Mouse (Mus musculus) frontal cortex, postnatal 10 days (tissue): ENCODE results near the gene Gm9780.
"Not testable (repeated sequence)": the region's sequence is repeated elsewhere in the genome, so short reads cannot be mapped to it uniquely, and the experiment has no call there.

Source experiments
- DNase-seq, 2 experiments: peaks; one replicate each; pipeline ENCODE4 v3.0.0; 2022; ENCODE audit warnings: low spot score in 2 of 2, mixed read lengths in 1 of 2

The Gm9780 gene

DNA sequence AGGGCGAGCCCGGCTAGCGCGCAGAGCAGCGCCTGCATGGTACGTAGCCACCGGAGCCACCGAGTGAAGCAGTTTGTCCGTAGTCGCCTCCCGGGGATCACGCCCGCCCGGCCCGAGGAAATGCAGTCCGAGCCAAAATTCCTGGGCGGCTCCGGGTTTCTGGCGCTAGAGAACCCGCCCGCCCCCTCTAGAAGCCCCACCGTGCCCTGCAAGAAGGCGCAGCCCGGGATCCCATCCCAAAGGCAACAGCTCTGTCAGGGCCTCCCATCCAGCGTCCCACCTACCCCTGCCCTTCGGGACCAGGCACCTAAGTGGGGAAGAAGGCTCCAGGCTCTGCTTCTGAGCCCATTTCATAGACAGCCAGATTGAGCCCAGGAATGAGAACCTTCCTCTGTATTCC lies at the start of gene Gm9780:
TSS of gene Gm9780 (minus strand) at position 101 of the 400 bp plus-strand sequence.
- DNase-seq = not testable (repeated sequence)

DNA sequence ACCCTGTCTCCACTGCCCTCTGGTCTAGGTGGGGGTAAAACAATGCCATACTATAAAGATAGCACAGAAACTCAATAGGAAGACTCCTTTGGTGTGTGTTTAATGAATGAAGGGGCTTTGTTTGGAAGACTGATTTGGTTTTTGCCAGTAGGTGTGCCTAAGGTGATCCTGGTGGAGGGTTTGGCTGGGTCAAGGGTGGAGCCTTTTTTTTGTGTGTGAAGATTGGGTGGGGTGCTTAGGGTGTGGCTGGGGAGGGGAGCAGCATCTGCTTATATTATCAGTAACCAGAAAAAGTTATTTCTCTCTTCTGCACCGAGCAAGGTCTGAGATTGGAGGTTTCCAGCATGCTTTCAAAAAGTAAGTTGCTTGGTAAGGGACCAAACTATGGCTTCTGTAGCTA lies 39.5 kb upstream of the Gm9780 start, which contains the start of gene Cphx3:
TSS of gene Cphx3 (plus strand) at position 301 of the 400 bp plus-strand sequence.
- not testable (repeated sequence) for DNase-seq

DNA sequence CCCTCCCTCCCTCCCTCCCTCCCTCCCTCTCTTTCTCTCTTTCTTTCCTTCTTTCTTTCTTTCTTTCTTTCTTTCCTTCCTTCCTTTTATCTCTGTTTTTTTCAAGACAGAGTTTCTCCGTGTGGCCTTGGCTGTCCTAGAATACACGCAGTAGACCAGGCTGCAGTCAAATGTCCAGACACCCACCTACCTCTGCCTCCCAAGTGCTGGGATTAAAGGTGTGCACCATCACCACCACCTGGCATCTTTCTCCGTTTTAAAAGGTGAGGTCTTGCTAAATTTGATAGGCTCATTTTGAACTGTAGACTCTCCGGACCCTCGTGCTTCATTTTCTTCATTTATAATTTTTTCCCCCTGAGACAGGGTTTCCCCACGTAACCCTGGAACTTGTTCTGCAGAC lies 38.7 kb upstream of the Gm9780 start, which contains the start of gene Cphx2:
TSS of gene Cphx2 (plus strand) at position 301 of the 400 bp plus-strand sequence.
- DNase-seq = not testable (repeated sequence)

DNA sequence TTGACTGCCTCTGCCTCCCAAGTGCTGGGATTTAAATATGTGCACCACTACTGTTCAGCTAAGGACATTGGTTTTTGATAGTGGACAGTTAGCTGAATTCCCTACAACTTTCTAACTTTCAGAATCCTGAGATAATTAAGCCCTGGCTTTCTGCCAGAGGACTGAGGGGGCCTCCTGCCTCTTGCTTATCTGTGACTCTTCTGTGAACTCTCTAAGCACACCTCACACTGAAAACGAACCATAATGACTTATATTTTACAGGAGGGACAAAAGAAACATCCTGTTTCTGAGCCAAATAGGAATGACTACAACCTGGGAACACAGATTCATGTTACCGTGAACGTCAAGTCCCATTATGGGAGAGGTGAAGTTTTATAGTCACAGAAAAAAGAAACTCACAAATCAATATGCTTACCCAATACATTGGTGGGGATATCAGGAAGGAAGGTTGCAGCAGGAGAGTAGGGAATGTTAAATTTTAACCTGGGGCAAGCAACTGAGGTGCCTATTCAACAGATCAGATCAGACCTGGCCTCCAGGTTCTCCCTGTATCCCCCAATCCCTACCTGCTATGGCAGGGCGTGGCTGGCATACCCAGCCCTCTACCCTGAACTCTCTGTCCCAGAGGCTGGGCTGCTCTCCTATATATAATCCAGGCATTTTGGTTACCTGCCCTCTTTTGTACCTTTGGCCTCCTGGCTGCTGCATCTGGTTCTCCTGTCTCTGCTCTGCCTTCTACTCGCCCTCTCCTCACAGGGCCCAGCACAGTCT lies 34.3 kb upstream of the Gm9780 start:
- DNase-seq = not testable (repeated sequence)

DNA sequence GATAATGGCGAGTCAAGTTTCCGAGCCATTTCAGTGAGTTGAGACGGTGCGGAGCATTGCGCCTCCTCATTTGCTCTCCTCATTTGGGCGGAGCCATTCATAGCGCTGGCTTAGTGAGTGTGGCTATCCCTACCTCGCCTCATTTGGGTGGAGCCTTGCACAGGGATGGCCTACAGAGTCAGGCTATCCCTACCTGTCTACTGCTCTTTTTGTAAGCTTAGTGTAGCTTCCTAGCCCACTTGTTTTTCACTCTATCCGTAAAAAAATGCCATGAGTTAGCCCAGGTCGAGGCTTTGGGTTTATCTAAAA lies 24.8 kb upstream of the Gm9780 start, which contains the start of gene Tmem254c:
TSS of gene Tmem254c (minus strand) at position 31 of the 309 bp plus-strand sequence.
- DNase-seq = not testable (repeated sequence)

DNA sequence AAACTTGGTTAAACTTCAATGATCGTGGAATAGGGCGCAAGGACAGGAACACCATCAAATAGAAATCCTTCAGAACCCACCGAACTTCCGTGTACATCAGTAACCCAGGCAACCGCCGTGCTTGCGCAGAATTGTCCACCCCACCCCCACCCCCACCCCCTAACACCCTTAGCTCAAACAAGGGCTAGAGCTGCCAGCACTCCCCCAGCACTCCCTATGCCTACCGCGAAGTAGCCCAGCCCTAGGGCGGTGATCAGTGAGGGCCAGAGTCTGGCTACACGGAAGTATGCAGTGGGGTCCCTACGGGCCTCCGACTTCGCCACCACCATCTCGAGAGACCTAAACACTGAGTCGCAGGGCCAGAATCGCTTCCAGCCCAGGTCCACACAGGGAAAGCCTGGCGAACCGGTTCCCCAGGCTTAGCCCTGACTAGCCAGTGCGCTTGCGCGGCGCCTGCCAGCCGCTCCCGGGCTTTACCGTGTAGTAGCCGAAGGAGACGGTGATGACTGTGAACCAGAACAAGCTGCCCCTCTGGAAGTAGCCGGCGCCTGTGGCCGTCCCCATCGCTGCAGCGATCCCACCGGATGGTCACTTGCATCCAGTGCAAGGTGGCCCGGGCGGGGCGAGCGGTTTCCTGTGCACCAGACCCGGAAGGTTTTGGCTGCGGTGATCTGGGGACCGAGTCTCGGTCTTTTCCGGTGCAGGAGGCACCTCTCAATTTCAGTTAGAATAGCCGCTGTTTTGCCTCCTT lies 24.2 kb upstream of the Gm9780 start:
- DNase-seq = not testable (repeated sequence)

DNA sequence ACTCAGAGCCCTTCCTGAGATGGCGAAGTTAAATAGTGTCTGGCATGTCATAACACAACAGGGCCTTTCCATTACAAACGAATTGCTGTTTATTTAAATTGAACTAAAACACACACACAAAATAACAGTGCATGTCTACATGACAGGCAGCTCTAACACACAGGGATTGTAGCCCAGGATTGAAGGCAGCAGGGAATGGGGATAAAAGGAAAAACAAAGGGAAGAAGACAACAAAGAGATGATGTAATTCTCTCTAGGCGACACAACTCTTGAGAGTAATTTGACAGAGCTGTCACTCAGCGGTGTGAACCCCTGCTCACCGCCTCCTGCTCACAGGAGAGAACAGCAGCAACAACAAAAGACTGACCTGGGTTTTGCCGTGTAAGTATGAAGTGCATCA lies 16.9 kb upstream of the Gm9780 start:
- not testable (repeated sequence) for DNase-seq

DNA sequence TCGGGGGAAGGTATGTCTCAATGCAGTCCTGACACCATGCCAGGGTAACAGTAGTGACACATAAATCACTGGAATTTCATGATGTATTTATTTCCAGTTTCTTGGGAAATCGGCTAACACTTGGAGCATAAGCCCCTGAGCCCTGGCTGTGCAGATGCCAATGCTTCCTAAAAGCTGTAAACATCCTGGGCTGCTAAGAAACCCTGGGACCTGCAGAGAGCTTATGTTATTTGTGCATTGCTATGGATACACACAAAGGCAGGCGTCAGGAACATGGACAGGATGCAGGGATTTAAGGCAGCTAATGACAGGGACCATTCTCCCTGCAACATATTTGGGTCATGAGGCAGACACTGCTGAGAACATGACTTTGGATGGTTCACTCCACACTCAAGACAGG lies 15.7 kb upstream of the Gm9780 start:
- DNase-seq = not testable (repeated sequence)

DNA sequence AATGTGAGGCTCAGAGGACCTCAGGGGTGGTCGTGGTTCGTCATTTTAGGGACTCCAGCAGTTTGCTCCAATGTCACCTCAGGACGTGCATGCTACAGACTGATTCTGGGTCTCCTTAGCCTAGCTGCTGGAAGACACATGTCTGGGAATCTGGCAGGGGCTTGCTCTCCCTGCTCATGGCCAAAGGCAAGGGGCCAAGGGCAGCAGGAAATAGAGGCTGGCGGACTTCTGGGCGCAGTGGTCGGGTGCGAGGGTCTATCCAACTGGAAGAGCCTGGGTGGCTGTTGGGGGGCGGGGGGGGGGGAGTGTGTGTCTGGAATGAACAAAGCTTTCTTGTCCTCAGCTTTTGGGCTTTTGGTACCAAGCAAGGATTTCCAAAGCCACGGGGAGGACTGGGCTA lies 6.3 kb upstream of the Gm9780 start:
- not testable (repeated sequence) for DNase-seq

DNA sequence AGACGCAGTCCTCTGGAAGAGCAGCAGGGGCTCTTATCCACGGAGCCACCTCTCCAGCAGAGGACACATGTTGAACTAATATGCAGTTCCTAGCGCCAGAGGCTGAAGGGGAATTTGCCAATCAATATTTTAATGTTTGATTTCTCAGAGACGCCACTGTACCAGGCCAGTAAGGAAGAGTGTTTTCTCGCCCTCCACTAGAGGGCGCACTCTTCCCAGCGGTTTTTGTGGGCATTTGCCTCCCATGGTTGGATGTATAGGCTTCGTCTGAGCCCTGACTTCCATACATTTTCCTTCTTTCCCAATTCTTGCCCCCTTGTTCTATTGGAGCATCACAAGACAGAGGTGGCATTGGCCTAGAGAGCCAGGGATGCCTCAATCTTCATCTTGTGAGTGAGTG lies 4.5 kb upstream of the Gm9780 start:
- DNase-seq = not testable (repeated sequence)

DNA sequence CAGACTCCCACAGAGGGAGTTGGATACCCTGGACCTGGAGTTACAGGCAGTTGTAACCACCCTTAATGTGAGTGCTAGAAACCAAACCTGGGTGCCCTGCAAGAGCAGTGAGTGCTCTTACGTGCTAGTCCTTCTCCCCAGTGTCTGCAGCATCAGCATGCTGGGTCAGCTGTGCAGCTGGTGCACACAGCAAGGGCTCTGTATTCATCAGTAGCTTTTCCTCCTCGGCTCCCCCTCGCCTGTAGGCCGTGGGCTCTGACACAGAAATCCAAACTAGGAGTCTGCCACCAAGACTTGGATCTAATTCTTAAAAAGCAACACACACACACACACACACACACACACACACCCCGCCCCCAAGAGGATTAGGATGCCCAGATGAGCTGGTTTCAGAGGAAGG lies 2.5 kb upstream of the Gm9780 start:
- DNase-seq = not testable (repeated sequence)

DNA sequence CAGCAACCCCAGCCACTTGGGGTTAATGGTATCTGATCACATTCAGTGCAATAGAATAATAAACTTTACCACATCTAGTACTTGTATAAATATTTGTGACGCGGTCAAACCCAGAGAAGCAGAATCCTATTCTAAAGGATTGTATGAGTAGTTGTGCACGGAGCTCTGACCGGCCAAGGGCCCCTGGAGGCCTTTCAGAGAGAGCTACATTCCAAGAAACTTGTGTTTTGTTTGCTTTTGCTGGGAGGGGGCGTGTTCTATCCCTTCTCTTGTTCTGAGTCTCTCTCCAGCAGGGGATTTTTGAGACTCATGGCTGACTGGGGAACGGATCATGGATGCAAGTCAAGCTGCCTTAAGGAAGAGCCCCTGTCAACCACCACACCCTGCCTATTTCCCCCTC lies 7.1 kb downstream of the Gm9780 start:
- DNase-seq = not testable (repeated sequence)

DNA sequence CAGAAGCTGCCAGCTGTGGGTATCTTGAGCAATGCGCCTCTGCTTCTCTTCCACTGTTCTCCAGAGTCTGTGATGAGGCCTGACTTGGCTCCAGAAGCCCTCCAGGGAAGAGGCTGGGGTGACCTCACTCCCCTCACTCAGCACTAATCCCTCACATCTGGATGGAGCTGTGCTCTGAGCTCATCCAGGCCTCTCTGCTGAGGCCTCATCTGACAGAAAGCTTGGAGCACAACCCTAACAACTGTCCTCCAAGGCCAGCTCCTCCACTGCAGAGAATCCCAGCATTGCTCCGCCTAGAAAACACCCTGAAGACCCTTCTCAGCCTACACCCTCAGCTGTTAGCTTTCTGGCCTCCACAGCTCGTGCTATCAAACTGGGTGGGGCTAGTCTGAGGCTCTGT lies 8.1 kb downstream of the Gm9780 start:
- not testable (repeated sequence) for DNase-seq

DNA sequence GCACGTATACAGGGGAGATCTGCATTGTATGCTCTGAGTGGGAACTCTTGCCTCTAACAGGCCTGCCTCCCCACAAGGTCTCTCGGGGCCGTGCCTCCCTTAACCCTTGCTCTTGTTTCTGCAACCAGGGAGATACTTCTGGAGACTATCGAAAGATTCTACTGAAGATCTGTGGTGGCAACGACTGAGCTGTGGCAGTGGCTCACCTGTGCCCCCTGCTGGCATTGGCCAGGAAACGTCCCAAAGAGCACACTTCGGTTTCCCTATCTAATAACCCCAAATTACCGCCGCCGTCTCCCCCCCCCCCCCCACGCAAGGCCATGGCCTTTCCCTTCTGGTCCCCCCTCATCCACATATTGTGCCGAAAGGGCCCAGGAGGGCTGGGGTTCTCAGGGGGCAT lies 16.9 kb downstream of the Gm9780 start:
- DNase-seq = not testable (repeated sequence)

DNA sequence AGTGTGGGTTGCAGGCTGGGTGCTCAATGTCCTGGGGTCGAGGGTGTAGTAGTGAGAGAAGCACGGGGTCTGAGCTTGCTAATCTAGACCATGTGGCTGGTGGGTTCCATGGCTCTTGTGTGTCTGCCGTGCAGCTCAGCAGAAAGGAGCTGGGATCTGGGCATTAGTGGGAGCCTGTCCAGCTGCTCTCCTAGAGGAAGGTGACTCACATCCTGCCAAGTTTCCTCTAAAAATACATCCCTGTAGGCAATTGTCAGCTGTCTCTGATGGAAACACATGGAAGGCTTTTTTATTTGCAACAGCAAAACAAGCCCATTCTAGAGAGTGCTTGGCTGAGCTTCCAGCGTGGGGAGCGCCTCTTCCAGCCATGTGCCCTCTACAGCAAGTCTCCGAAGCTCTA lies 19.7 kb downstream of the Gm9780 start:
- not testable (repeated sequence) for DNase-seq

DNA sequence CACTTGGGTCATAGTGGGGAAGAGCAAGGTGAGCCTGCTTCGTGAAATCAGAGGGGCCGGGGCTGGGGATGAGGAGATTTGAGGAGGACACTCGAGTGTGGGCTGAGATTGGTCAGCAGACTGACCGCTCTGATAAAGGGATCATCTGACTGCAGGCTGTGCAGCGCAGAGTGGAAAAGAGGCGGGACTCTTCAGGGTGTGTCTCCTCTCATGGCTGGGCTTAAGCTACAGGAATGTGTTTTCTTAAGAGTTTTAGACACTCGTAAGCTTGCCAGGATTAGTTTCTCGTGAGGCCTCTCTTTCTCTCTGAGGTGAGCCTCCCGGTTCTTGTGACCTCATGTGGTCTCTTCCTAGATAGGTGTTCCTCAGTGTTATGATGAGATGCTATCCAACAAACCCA lies 21.0 kb downstream of the Gm9780 start:
- not testable (repeated sequence) for DNase-seq

DNA sequence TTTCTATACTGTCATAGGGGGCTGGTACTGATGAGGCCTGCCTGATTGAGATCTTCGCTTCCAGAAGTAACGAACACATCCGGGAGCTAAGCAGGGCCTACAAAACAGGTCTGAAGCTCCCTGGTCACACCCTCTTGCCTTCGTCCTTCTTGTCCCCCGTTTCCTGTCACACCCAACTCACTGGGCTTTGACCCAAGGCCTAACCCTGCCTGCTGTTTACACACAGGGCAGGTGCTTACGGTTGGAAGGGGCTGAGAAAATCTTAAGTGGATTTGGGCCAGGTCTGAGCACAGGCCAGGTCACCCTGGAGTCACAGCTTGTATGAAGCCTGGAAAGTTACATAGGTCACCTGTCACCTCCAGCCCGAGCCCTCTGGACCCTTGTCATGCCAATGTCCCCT lies 26.1 kb downstream of the Gm9780 start:
- DNase-seq = not testable (repeated sequence)

DNA sequence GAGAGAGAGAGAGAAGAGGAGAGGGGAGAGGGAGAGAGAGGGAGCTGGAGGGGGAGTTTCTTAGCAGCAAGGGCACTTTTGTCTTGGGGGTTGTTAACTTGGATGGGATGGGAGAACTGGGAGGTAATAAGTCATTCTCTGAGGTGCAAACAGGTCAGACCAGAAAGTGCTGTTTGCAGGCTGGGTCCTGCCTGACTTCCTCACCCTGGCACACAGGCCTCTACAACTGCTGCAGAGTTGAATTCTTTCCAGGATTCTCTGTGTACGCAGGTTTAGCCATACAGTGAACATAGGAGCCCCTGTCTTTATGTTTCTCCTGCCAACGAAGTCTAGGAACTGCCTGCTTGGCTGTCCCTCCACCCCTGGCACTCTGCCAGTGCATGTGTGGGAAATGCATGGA lies 35.0 kb downstream of the Gm9780 start:
- DNase-seq = not testable (repeated sequence)

DNA sequence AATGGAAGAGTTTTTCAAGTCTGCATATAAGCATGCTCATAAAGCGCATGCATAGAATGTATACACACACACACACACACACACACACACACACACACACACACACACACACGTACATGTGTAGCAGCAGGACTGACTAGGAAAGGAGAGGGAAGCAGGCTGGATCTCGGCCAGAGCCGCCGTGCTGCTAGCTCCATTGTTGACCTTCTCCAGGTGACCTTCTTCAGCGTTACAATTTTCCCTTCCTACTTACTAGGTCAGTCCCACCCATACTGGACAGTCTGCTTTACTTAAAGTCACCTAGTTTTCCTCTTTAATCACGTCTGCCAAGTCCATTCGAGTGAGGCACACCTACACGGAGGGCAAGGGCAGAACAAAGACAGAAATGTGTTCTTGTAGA lies 60.6 kb downstream of the Gm9780 start:
- not testable (repeated sequence) for DNase-seq

DNA sequence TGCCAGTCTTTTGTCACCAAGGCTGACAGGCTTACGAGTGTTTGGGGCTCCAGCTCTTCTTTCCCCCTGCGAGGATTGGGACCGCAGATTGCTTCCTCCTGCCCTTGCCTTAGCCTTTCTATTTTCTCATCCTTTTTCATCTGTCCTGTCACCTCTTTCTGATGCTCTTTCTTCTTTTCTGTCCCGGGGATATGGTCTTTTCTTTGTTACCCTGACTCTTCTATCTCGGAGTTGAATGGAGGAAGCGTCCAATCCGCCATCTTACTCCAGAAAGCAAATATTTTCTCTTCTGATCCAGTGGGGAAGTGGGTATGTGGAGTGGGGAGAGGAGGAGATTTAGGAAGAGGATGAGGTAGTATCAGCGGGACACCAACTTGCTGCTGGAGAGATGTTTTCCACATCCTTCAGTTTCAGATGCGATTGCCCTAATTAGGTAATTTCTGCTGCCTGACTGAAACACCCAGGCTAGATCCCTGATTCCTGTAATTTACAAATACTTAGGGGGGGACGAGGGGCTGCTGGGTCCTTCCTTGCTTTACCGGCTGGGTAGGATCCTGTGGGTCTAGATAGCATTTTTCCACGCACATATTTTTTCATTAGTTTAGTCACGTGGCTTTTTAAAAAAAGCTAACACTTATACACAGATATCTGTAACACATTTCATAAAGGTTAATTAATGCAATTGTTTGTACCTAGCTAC lies 63.1 kb downstream of the Gm9780 start:
- not testable (repeated sequence) for DNase-seq

DNA sequence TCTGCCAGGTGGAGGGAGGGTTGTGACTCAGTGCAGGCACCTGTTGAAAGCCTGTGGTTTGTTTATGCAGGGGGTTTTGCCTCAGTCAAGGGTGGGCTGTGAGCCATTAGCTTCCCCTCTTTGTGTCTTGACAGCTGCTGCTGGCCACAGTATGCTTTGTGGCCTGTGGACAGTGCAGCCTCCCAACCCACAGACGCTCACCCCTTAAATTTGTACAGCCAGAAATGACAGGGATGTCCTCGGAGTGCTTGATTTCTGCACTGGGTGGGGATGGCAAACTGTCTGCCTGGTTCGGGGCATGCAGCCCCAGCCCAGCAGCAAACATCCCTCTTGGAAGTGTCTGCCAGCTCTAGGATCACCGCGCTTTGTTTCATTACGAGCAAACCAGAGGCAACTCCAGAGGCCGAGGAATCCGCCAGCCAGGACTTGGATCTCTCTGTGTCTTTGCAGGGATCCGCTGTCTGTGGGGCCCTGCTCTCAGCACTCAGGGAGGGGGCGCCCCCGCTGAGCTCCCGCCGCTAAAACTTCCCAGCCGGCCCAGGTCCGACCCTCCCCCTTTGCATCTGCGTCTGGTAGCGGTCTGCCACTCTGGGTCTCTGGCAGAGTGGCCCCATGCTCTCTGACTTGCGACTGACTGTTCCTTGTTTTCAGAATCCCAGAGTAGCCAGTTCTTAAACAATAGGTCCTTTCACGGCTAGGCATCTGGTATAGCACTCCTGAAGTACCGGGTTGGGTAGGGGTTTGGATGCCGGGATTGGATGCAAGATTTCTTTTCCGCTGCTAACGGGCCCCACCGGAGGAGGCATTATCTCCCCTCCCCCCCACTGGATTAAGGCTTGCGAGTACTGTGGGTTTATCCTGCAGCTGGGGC lies 63.9 kb downstream of the Gm9780 start, which contains the start of gene Duxbl1:
TSS of gene Duxbl1 (plus strand) at position 207 of the 871 bp plus-strand sequence.
- not testable (repeated sequence) for DNase-seq
